Mouse (Mus musculus) kidney, adult 2 months (tissue): ENCODE measurements around the gene Rab15.

Experiments
- CTCF ChIP-seq: fragments of 200-500 bp; conservative IDR thresholded peaks from 2 replicates; pipeline ENCODE4 v1.5.1; 2011; ENCODE audit warnings: low read depth, mild to moderate bottlenecking, control low read depth, low read length, moderate library complexity, mixed read lengths; ENCODE audit not compliant: insufficient read depth, insufficient read length
- POLR2A ChIP-seq: fragments of 200-500 bp; IDR thresholded peaks from one replicate; pipeline ENCODE4 v1.6.1; 2011; ENCODE audit warnings: low read depth, low read length, control low read depth

DNA sequence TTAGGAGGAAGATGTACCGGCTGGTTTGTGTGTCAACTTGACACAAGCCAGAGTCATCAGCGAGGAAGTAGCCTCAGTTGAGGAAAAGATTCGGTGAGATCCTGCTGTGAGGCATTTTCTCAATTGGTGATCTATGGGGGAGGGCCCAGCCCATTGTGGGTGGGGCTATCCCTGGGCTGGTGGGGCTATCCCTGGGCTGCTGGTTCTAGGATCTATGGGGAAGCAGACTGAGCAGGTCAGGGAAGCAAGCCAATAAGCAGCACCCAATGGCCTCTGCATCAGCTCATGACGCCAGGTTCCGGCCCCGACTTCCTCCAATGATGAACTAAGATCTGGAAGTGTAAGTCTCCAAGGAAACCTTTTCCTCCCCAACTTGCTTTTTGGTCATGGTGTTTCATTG lies 17.4 kb upstream of the Rab15 start:
- no peak for TF ChIP-seq CTCF
- TF ChIP-seq POLR2A = no peak
